Mouse (Mus musculus) adrenal gland, postnatal 4 days (tissue): ENCODE measurements around the gene Stxbp5. TPM values are rescaled to one million over a fixed set of nuclear protein-coding genes. Genes with fewer than 3 reads are reported as not detected.

Experiments used
- DNase-seq, 2 experiments: peaks; one replicate each; pipeline ENCODE4 v3.0.0; 2021 to 2022; ENCODE audit warnings: low spot score in 2 of 2, mixed read lengths in 2 of 2
- total RNA-seq, 2 experiments: library from RNA; stranded (reverse); gene quantifications; 2 replicates each; pipeline ENCODE4 v1.2.3; 2021

Gene Stxbp5
- total RNA-seq, 2 experiments from 2014 or later: 28.9 to 33.1 TPM

DNA sequence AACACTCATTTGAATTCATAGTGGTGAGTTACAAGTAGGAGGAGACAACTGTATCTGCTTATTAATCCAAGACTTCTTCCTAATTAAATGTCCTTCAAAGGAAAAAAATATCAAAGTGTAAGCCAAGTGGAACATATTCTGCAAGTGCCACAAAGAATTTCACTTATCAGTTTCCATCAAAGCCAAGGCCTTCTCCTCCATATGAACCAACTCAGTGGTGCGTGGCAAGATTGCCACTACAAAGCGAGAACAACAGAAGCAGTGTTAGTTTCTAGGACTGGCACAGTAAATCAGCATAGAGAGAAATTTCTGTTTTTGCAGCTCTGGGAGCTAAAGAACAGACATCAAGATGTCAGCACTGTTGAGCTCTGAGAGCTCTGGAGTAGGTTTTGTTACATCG is 41.4 kb downstream of the Stxbp5 start:
- DNase-seq: no peak

DNA sequence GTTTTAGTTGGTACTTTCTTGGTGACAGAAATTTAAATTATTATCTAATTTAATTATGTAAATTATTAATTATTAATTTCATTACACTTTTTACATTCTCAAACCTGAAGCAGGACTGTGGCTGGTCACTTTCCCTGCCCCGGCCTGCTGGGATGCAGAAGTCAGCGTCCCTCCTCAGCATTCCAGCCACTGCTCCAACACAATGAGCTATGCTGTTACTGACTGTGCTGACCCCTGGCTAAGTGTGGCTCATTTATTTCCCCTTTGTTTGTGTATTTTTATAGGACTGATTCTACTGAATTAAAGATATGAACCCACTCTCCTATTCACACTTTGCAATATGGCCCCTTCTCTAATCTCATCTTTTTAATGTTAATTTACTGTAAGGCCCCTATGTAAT is 43.0 kb downstream of the Stxbp5 start:
- no peak for DNase-seq

DNA sequence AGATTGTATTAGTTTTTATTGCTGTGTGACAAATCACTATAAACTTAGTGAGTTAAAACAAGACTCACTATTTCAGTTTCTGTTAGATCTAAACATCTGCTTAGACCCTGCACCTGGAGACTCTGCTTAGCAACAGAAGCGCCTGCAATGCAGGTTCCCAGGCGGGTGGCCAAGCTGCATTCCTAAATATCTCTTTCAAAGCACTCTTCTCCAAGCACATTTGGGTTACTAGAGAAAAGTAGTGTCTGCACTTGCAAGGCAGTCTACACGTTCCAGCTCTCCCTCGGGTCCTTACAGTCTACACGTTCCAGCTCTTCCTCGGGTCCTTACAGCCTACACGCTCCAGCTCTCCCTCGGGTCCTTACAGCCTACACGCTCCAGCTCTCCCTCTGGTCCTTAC is 44.1 kb downstream of the Stxbp5 start:
- no peak for DNase-seq

DNA sequence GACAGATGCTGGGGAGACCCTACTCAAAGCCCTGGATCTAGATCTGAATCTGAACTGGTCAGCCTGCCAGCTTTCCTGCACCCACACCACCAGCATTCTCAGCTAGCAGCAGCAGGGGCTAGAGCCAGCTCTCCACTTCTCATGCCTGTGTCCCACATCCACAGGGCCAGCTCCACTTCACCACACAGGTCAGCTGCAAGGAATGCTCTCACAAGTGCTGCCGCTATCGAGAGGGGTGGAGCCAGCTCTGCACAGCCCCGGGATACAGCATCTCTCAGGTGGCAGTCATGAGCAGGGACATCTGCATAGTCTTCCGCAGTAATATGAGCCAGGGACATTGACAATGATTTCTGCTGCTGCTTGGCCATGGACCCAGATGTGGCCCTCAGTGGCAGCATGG is 54.5 kb downstream of the Stxbp5 start:
- DNase-seq: no peak

DNA sequence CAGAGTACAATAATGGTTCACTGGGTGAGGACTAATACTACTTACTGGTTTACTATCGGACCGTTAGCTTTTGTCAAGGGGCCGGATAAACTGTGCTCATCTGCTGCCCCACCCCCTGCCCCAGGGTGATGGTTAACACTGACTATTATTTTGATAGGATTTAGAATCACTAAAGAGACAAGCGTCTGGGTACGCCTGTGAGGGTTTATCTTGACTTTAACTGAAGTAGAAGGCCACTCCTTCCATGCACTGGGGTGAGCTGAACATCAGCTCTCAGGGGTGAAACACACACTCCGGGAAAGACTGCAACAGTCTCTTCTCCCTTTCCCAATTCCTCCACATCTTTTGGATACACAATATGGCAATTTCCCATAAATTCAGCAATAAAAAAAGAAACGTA is 61.5 kb downstream of the Stxbp5 start:
- DNase-seq: no peak

DNA sequence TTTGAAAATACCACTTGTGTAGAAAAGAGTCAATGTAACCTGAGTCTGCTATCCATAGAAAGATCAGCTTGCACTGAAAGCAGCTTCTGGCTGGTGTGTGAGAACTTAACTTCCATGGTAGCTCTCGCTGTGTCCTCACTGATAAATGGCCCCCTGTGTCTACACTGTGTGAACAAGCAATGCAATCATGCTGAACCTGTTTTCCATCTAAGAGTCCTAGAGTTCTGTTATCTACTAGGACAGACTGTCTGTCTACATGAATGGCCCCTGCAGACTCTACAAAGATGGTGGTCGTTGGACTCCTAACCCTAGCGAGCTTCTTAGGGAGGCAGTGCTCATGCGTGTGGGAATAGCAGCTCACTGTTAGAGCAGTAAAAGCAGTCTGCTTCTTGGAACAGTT is 65.9 kb downstream of the Stxbp5 start:
- no peak for DNase-seq

DNA sequence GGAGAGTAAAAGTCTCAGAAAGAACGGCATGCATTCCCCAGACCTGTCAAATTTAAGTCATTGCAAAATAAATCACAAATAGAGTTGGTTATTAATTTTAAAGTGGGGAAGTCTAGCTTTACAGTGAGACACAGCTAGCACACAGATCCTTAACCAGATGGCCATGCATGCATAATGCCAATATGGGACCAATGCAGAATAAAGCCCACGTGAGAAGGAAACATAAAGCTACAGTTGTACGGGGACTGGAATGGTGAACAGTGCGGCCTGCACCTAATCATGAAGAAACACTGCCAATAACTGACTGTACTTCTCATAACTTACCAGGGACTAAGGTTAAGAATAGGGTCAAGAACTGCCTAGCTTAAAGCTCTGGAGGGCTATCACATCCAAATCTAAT is 67.9 kb downstream of the Stxbp5 start:
- no peak for DNase-seq

DNA sequence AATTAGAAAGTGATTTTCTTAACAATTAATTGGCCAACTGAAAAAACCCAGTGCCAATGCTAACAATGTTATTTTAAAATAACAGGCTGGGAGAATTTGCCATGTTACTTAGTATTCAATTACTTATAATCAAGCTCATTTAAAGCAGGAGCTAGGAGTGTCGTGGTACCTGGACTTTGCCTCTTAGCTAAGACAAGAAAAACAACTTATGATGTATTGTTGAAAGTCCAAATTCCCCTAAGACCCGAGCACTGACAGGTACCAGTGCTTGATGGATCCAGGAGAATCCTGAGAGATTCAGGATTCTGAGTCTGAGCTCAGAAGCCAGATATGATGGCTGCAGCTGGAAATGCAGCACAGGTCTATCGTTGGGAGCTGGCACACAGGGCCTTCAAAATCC is 71.1 kb downstream of the Stxbp5 start:
- DNase-seq: no peak

DNA sequence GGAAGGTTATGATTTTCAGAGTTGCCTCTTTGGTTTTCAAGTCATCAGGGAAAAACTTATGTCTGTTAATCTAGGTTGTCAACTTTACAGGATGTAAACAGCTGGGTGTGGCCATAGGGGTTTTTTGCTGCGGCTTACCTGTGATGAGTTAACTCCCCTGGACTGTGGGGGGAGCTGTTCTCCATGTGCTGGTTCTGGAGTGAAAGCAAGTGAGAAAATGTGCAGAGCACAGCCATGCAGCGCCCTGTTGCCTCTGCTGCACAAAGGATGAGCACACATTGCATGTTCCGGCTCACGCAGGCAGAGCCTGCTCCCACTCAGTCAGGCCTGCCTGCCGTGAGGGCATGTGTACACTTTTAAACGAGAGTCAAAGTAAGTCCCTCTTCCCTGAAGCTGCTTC is 79.6 kb downstream of the Stxbp5 start:
- no peak for DNase-seq

DNA sequence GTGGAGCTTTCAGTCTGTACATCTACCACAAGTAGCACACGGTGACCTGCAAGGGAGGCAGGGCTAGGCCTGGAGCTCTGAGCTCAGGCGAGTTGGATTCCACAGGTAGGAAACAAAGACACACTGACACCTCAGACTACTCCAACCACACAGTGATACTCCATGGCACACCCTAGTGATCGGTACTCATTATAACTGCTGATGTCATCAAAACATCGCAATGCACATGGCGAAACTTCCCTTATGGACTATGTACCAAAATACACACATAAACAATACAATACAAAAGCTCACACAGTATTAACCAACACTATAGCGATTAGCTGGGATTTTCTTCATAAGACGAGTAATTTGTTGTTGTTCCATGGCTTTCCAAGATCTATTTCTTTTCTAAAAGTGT is 82.3 kb downstream of the Stxbp5 start:
- DNase-seq: no peak

DNA sequence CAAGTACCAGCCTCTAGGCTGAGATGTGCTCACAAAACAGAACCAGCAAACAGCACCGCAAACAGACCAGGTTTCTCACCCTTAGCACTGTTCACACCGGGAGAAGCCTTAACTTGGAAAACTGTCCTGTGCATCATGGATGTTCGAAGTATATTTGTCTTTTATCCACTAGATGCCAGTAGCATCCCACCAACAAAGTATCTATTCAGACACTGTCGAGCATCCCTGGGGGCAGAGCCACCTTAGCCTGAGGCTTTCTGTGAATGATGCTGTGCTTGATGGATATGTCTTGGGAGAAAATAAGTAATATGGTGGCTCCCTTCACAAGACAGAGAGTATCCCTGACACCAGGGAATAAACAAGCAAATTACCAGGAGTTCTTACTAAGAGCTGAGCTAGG is 87.0 kb downstream of the Stxbp5 start:
- DNase-seq: no peak

DNA sequence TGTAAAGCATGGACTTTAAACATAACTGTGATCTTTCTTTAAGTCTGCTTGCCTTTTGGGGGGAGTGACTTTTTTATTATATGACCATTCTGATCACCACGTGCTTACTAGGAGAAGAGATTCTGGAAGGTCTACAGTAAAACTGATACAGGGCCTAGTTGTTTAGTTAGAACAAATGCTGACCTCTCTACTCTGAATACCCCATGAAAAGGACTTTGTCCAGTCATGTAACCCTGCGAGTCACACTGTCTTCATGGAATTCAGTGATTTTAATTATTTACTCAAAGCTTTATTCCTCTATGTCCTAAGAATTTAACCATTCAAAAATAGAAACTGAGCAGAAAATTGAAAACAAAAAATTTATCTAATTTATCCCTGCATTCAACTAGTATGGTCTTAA is 93.3 kb downstream of the Stxbp5 start:
- DNase-seq: no peak

DNA sequence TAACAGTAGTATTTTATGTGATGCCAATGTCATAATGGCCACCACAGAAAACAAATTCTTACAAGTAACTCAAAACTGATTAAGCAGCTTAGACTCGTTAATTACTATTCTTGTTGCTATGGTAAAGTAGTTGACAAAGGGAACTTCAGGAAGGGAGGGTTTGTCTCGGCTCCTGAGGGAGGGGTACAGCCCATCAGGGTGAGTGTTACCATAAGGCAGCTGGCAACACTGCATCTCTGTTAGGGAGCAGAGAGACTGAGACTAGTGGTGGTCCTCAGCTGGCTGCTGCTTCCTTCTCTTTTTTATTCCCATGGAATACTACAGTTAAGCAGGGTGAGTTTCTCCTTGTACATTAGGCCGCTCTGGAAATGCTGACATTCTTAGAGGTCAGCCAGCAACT is 95.5 kb downstream of the Stxbp5 start:
- no peak for DNase-seq

DNA sequence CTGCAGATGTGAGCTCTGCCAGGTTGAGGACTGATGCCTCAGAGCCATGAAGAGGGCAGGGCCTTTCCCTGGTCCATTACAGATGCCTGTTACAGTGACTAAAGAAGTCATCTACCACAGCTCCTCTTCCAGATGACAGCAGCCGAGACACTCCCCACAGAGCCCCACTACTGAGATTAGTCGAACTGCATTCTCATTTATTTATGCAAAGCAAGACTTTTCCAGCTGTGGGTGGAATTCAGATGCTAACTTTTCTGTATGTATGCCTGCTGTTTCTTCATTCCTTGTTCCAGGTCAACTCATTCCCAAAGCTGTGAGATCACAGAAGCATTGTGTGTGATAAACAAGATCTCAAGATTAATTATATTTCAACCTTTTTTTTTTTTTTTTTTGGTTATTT is 97.8 kb downstream of the Stxbp5 start:
- no peak for DNase-seq

DNA sequence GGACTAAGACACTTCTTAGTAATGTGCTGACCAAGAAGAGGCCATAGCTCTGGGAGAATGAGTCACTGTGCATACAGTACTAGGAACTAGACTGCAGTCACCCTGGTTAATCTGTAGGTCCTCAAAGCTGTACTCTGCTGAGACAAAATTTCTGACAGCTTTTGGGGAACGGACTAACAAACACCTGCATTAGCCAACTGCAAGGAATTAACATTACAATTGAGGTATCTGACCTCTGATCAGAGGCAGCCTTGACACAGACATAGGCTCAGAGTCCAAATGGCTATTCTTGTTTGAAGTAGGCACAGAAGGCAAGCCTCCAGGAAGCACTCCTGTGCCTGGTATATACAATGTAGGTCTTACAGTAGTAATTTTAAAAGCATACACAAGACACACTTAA is 99.3 kb downstream of the Stxbp5 start:
- DNase-seq: no peak

DNA sequence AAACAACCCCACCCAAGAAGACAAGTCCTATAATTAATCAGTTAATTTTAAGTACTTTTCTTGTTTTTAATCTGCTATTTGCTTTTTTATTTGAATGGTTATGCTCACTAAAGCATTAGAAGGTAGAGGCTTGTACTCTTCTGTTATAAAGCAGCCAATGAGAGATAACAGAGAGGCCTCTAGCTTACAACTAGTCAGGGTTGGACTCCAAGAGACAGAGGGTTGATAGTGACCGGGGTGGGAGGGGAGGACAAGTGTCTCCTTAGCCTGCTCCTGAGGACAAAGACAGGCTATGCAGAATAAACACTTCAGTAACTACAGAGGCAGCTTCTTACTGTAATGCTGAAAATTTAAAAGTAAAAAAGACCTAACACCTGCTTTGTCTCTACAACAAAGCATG is 101.8 kb downstream of the Stxbp5 start:
- DNase-seq: no peak

DNA sequence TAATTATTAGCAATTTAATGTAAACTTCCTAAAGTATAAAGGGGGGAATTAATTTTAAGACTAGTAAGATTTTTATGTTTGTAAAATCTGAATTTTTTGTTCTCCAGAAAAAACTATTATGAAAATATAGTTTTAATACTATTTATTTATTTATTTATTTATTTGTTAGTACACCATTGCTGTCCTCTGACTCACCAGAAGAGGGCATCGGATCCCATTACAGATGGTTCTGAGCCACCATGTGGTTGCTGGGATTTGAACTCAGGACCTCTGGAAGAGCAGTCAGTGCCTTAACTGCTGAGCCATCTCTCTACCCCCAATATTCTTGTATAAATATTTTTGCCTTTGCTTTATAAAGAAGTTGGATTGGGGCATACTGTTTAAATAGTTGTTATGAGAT is 104.5 kb downstream of the Stxbp5 start:
- DNase-seq: no peak

DNA sequence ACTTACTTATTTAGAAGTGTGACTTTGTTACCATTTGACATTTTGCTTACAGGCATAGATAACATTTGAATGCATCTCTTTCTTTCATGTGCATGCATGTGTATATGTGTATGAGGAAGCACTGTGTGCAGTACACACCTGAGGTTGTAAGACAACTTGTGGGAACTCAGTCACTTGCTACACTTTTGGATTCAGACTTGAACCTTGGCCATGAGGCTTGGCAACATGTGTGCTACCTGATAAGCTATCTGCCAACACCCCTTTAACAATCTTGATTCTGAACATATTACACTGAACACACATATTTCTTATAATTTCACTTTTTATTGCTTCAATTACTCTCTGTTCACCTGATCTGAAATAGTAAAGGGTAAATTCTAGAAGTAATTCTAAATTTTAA is 106.5 kb downstream of the Stxbp5 start:
- no peak for DNase-seq

DNA sequence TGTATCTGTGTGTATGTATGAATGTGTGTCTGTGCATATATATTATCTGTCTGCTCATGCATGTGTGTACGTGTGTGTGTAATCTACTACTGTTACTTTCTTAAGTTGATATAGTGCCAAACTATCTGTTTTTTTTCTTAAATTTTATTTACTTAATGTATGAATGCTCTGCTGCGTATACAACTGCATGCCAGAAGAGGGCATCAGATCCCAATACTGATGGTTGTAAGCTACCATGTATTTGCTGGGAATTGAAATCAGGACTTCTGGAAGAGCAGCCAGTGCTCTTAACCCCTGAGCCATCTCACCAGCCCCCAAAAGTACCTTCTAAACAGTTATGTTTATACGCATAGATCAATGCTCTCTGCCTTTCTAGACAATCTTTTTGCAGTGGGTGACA is 109.9 kb downstream of the Stxbp5 start:
- DNase-seq: no peak

DNA sequence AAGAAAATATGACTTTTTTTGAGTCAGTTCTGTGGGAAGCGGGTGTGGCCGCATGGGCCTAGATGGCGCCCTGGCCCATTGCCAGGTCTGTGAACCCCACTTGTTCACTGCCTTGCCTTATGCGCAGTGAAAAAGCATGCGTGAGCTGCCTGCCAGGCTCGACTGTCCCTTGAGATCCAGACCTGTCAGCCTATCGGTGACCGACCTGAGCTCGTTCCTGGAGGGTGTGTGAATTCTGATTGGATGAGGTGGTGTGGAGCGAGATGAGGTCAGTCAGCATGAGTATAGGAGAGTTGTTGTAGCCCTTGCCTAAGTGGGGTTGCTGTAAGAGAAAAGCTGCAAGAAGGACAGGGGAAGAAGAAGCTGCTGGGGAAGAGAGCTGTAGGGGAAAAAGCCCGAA is 114.4 kb downstream of the Stxbp5 start:
- DNase-seq: no peak

DNA sequence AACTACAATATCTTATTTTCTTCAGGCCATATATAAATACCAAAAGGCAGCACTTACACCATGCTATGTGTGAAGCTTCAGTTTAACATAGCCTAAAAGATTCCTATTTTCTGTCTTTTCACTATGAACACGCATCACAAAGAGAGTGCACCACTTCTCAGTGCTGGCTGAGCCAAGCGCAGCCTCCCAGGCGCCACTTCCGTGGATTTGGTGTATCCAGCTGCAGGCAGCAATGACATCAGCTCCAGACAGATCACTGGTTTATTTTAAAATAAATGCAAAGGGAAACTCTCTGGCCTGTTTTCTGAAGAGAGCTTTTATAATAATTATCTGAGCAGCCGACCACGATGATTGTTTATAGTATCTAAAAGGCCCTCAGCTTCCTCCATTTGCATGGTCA is 115.2 kb downstream of the Stxbp5 start:
- DNase-seq: no peak

DNA sequence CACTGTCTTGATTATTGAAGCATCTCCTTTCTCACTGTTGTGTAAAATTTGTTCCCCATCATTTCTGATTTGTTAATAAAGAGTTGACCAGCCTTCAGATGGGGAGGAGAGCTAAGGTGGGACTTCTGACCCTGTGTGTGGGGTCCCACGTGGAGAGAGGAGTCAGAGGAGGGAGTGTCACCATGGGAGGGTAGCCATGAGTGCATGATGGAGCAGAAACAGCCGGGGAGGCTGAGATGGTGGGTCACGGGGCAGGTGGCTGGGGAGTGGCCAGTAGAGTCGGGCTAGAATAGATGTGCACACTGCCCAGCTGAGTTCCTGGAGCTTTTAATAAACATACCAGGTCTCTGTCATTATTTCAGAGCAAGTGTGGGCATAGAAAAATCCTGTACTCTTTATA is 121.0 kb downstream of the Stxbp5 start:
- DNase-seq: no peak

DNA sequence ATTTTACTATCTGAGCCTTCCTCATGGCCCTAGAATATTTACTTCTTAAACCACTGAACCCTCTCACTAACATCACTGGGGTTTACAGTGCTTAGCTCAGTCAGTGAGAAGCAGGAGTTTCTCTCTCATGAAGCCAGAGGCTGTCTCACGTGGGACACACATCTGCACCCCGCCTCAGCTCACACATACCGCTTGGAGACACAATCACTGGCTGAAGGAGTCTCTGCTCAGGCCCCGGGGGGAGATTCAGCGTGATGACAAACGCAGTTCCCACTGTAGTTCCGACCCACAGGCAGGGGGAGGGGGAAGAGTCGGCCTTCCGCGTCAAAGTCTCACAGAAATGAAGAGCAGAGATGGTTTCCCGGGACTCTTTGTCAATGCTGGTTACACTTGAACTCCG is 130.6 kb downstream of the Stxbp5 start:
- no peak for DNase-seq

DNA sequence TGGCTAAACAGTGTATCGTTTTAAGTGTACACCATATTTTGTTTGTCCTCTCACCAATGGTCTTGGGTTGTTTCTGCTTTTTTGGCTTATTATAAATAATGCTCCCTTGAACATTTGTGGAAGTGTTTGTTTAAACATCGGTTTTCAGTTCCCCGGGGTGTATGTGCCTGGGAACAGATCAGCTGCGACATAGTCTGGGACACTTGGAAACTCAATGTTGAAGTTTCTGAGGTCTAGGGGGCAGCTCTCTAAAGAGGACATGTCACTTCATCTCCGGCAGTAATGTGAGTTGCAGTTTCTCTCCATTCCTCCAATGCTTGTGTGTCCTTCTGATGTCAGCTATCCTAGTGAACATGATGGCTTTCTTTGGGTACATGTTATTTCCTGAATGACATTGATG is 137.0 kb downstream of the Stxbp5 start:
- DNase-seq: no peak

DNA sequence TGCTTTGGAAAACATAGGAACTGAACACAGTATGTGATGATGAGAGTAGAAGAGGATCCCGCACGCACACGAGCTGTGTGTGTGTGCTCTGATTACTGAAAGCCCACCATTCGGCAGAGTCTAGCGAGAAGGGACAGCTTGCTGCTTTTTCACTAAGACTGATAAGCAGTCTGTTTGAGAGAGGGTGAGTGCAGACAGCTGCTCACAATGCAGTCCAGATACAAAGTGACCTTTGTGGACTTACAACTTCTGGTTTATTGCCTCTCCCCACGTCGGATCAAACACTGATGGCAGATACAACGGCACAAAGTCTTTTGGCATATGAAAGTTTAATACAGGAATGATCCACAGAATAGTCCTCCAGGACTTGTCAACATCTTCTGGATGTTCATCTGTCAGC is 140.6 kb downstream of the Stxbp5 start:
- no peak for DNase-seq
